Mouse (Mus musculus) macrophage (primary cell): ENCODE measurements at regions not wholly inside any gene's neighbourhood (a gene's known extent, or its start where the extent isn't known, plus 50 kb on each side); places are given as distances from the start of the nearest gene placed in this dataset.

Source experiments
- H3K27ac ChIP-seq: fragments of 350-480 bp; formaldehyde crosslinking; 2 replicates; pipeline ENCODE4 v1.9.0; 2021
- H3K36me3 ChIP-seq: fragments of 350-480 bp; formaldehyde crosslinking; 2 replicates; pipeline ENCODE4 v1.9.0; 2021; ENCODE audit errors: inconsistent target
- H3K4me3 ChIP-seq: fragments of 350-480 bp; formaldehyde crosslinking; 2 replicates; pipeline ENCODE4 v1.9.0; 2021; ENCODE audit errors: inconsistent target
- H3K79me2 ChIP-seq: fragments of 350-480 bp; formaldehyde crosslinking; 2 replicates; pipeline ENCODE4 v1.9.0; 2021; ENCODE audit errors: inconsistent target
- WGBS: methylation state at CpG from one replicate; pipeline ENCODE4 v1.1.7; 2026; ENCODE audit warnings: inconsistent platforms; ENCODE audit not compliant: missing documents; 5-methylcytosine and 5-hydroxymethylcytosine counted together

DNA sequence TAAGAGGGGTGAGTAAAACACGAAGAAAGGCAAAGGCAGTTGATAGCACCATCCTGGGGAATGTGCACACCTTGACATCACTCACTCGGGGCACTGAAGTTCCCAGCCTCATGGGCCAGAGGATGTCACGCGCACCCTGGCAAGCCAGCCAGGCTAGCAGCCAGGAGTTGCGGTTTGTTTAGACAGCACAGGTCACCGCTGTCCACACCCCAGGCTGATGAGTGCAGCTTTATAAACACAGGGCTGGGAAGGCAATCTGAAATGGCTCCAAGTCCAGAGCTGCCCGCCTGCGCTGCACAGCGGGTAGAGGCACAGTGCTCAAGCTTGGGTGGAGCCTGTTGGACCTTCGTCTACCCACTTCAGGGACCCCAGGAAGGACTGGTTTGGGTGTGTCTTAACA lies 216.8 kb downstream of the Bcor start:
- Histone ChIP-seq H3K79me2 (no peaks in the 10 kb centered on the region), H3K36me3 (no peaks in the 10 kb centered on the region), H3K27ac (no peak overlapping the region), H3K4me3 (no peak overlapping the region)
- WGBS, result 71% methylated on average over 10 of the region's 10 CpGs

DNA sequence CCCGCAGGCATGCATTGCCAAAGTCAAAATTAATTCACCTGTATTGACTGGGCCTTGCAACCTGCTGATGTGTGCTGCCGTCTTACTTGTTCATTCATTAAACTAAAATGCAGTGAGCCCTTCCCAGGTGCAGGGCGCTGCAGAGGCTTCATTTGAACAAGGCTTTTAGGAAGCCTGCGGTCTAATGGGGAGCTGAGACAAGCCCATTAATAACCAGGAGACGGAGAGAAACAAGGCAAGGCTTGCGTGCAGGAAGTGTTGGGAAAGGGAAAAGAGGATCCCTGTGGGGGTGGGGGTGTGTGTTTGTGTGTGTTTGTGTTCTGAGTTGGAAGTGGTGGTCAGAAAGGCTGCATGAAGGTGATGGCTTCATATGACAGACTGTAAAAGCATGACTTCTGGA lies 215.6 kb downstream of the Bcor start:
- no peak overlapping the region for H3K27ac ChIP-seq
- no peak overlapping the region for H3K4me3 ChIP-seq
- WGBS, result 70% methylated on average over 5 of the region's 6 CpGs
- H3K36me3 ChIP-seq, result no peaks in the 10 kb centered on the region
- no peaks in the 10 kb centered on the region for H3K79me2 ChIP-seq

DNA sequence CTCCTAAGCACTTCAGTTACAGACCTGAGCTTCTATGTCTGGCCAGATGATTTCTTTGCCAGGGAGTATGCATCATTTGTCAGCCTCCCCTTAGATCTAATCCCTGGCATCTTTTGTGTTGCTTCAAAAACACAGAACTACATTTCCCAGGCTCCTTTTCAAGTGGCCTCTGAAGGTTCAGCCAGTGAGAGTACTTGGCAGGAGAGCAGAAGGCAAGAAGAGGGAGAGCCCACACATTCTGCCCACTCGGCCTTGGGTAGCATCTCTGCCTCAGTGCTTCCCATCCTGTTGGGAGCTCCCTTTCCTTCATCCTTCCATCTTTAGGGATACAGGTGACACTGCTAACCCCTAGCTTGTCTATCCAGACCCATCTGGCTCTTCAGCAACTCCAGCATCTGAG lies 214.9 kb downstream of the Bcor start:
- WGBS, result no CpG with 5 or more reads among the region's 1 CpGs
- Histone ChIP-seq H3K27ac (no peak overlapping the region), H3K4me3 (no peak overlapping the region), H3K36me3 (no peaks in the 10 kb centered on the region), H3K79me2 (no peaks in the 10 kb centered on the region)

DNA sequence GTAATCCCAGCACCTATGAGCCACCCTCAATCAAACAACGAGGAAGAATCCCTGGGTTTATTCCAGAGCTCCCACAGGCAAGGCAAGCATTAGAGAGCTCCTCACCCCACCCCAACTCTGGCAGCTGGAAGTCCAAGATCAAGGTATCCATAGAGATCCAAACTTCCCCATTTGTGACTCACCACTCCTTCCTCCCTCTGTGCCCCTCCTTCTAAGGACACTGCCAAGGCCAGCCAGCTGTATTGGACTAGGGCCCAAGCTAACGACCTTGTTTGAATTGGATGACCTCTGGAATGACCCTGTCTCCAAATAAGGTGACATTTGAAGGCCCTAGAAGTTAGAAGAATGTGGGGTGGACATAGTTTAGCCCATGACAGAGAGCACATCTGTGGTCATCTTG lies 208.0 kb downstream of the Bcor start:
- Histone ChIP-seq H3K4me3 (no peak overlapping the region), H3K36me3 (no peaks in the 10 kb centered on the region), H3K79me2 (no peaks in the 10 kb centered on the region), H3K27ac (no peak overlapping the region)
- 36% methylated on average over 2 of the region's 2 CpGs for WGBS

DNA sequence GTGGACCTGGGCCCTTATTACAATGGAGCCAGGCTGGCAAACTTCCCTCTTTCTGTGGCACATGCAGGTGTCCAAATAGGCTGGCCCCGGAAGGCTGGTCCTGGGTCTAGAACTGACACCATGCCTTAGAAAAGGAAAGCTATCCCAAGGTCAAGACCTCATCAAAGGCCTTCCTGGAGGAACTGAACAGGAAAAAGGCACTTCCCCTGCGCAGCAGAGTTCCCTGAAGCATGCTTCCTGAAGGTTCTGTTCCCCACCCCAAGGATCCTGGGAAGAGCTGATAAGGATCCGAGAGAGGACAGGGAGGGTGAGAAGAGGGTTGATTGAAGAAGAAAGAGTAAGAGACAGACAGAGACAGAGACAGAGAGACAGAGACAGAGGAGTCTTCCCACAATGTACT lies 204.0 kb downstream of the Bcor start:
- Histone ChIP-seq H3K27ac (no peak overlapping the region), H3K36me3 (no peaks in the 10 kb centered on the region), H3K4me3 (no peak overlapping the region), H3K79me2 (no peaks in the 10 kb centered on the region)
- WGBS, result 65% methylated on average over 2 of the region's 3 CpGs

DNA sequence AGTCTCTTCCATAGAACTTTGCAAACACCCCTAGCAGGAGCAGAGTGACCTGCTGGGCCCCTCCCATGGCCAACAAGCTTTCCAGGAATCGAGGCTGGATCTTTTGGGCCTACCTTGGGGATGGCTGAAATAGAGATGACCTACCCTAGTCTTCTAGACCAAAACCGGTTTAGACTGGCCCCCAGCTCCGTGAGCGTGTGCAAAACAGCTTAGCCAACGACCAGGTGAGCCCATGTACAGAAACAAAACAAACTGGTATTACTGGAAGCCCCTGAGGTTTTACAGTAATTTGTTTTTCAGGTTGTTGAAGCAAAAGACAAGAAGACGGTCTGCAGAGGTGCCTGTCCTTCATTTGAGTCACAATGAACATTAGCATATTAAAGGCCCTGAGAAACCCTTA lies 203.1 kb downstream of the Bcor start:
- 57% methylated on average over 6 of the region's 6 CpGs for WGBS
- Histone ChIP-seq H3K4me3 (no peak overlapping the region), H3K36me3 (no peaks in the 10 kb centered on the region), H3K27ac (no peak overlapping the region), H3K79me2 (no peaks in the 10 kb centered on the region)

DNA sequence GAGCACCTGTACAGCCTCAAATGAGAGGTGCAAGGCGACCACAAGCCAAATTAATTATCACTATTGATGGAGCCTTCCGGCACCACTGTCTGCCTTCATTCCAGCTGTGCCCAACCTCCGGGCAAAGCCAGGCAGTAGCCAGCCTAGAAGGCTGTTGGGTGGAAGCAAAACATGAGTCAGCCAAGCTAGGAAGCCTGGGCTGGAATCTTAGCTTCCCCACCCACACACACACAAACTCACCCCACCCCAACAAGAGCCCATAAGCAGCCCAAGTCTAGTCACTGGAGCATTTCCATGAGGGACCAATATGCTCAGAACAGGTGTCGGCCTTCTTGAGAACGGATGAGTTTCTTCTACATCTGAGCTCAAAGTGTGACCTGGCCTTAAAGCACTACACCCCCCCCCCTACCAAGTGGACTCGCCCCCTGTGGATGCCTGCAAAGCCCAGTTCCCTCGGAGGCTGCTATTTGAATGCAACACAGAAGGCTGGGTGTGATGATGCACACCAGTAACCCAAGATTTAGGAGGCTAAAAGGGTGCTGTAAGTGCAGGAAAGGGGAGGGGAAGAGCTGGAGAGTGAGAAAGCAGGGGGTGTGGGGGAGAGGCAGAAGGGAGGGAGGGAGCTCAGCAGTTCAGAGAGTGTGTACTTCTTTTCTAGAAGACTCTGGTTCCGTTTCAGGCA lies 200.1 kb downstream of the Bcor start:
- H3K27ac ChIP-seq, result no peak overlapping the region
- H3K79me2 ChIP-seq, result no peaks in the 10 kb centered on the region
- H3K36me3 ChIP-seq, result no peaks in the 10 kb centered on the region
- no peak overlapping the region for H3K4me3 ChIP-seq
- WGBS, result 93% methylated on average over 4 of the region's 8 CpGs

DNA sequence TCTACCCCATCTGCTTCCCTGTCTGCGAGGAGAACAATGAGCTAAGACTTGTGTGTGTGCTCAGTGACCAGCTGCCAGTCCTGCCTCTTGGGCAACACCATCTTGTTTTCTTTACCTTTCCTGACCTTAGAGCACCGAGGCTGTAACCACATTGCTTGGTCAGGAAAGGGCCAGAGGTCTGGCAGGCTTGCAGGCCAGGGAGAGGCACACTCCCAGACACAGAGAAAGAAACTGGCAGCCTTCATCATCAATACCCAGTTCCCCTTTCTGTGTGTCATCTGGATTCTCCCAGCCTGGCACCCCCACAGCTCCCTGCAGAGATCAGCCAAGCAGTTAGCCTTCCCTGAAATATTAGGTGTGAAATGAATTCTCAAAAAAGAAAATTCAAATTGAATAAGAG lies 198.8 kb downstream of the Bcor start:
- H3K4me3 ChIP-seq, result no peak overlapping the region
- H3K36me3 ChIP-seq, result no peaks in the 10 kb centered on the region
- H3K27ac ChIP-seq, result no peak overlapping the region
- WGBS, result 30% methylated on average over 2 of the region's 2 CpGs
- H3K79me2 ChIP-seq, result no peaks in the 10 kb centered on the region

DNA sequence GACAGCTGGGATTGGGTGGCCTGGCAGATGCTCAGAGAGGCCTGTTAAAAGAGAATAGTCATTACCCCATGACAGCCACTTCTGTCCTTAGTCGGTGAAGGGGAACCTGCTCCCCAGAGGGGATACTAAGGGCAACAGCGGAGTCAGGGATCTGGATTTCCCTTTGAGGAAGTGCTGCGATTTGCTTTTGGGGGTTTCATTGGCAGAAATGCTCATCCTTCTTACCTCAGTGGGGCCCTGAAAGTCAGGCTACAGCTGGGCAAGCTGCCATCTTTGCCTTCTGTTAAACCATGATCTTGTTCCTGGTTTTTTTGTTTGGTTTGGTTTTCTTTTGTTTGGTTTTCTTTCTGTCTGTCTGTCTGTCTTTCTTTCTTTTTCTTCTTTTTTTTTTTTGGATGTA lies 195.7 kb downstream of the Bcor start:
- 44% methylated on average over 3 of the region's 3 CpGs for WGBS
- Histone ChIP-seq H3K27ac (no peak overlapping the region), H3K79me2 (no peaks in the 10 kb centered on the region), H3K36me3 (no peaks in the 10 kb centered on the region), H3K4me3 (no peak overlapping the region)

DNA sequence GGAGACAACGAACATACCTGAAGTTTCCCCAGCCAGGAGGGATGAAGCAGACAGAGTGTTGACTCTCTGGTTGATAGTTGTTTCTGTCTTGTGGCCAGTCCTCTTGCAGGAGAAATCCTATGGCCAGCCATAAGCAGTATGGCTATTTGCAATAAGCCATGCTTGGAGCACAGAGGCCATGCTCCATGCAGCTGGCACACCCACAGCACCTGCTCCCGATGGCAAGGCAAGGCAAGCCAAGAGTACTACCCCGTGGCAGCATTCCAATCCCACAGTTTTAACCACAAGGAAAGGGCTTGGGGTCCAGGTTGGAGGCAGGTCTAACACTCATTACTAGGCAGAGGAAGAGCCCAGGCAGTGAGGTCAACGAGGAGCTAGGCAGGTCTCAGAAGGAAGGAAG lies 181.5 kb downstream of the Bcor start:
- Histone ChIP-seq H3K27ac (no peak overlapping the region), H3K36me3 (no peaks in the 10 kb centered on the region), H3K79me2 (no peaks in the 10 kb centered on the region), H3K4me3 (no peak overlapping the region)
- WGBS, result 52% methylated on average over 4 of the region's 4 CpGs

DNA sequence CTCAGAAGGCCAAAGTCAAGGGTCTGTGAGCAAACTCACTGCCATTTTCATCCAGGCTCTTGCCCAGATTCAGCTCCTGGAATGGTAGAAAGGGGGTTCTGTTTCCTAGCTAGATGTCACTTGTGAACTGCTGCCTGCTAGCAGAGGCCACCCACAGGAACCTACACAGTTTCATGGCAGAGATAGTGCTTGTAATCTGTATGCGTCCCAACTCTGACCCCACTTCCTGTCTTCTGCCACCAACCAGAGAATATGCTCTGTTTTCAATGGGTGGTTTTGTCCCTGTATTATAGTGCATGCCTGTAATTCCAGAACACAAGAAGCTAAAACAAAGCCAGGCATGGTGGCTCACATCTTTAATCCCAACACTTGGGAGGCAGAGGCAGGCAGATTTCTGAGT lies 176.9 kb downstream of the Bcor start:
- H3K79me2 ChIP-seq, result no peaks in the 10 kb centered on the region
- no peak overlapping the region for H3K27ac ChIP-seq
- H3K4me3 ChIP-seq, result no peak overlapping the region
- 53% methylated on average over 1 of the region's 1 CpGs for WGBS
- H3K36me3 ChIP-seq, result no peaks in the 10 kb centered on the region
